In genomic region chr13:102143848-102144247, GRCm38 (mm10) we compare ENCODE assay signal across 25 mouse cellular contexts.
DNase-seq lines count a peak whose midpoint lies in the region; ATAC-seq and TF ChIP-seq lines count a peak whose summit lies in the region.
"Had no signal": no experiment of that assay in that cellular context is flagged by ENCODE, and none has a peak within 500 bp of the region (broad histone marks: within the 10 kb centered on the region; RNA-seq: fewer than 3 reads in every experiment).

No protein-coding gene starts in this region.

- no peak overlapping the region for H3K4me2 ChIP-seq in hindbrain, embryonic 14.5 days (replicated peaks)
- H3K4me2 ChIP-seq: embryonic facial prominence, embryonic 12.5 days; forebrain, embryonic 15.5 days; heart, embryonic 12.5 days; hindbrain, embryonic 13.5 days; intestine, embryonic 15.5 days; neural tube, embryonic 15.5 days had no signal

- H3K9ac ChIP-seq in hindbrain, embryonic 14.5 days = no peak overlapping the region
- H3K9ac ChIP-seq: embryonic facial prominence, embryonic 12.5 days; forebrain, embryonic 15.5 days; heart, embryonic 12.5 days; hindbrain, embryonic 13.5 days; intestine, embryonic 15.5 days; neural tube, embryonic 15.5 days had no signal

- H3K9me3 ChIP-seq in hindbrain, embryonic 14.5 days (ENCODE audit: control insufficient read depth, low read length) = no peaks in the 10 kb centered on the region
- H3K9me3 ChIP-seq: embryonic facial prominence, embryonic 12.5 days; forebrain, embryonic 15.5 days; heart, embryonic 12.5 days; hindbrain, embryonic 13.5 days; intestine, embryonic 15.5 days; neural tube, embryonic 15.5 days had no signal

- no peaks in the 10 kb centered on the region for H3K36me3 ChIP-seq in hindbrain, embryonic 14.5 days (replicated peaks; ENCODE audit: control insufficient read depth, insufficient read depth)
- H3K36me3 ChIP-seq: embryonic facial prominence, embryonic 12.5 days; forebrain, embryonic 15.5 days; heart, embryonic 12.5 days; hindbrain, embryonic 13.5 days; intestine, embryonic 15.5 days; neural tube, embryonic 15.5 days had no signal

- peak; percentile 84 for ATAC-seq in inflammation-experienced regulatory T-cells, adult 6 months
- no peak for ATAC-seq in hindbrain, embryonic 14.5 days (ENCODE audit: low FRiP score)
- ATAC-seq: forebrain, embryonic 15.5 days; intestine, embryonic 15.5 days had no signal

- no peak overlapping the region for H3K4me3 ChIP-seq in lung, adult 2 months (replicated peaks; ENCODE audit: extremely low read depth, low read depth, low read length)
- no peak overlapping the region for H3K4me3 ChIP-seq in hindbrain, embryonic 14.5 days (replicated peaks; ENCODE audit: low read length)
- H3K4me3 ChIP-seq: embryonic facial prominence, embryonic 12.5 days; erythroblast, embryonic 14.5 days; forebrain, embryonic 15.5 days; heart, embryonic 12.5 days; hindbrain, embryonic 13.5 days; intestine, embryonic 15.5 days; layer of hippocampus, adult 2 months; neural tube, embryonic 15.5 days had no signal

- WGBS in lung, adult 2 months = 45% methylated on average over 2 of the region's 2 CpGs
- 76% methylated on average over 2 of the region's 2 CpGs for WGBS in hindbrain, embryonic 14.5 days

- H3K27me3 ChIP-seq in hindbrain, embryonic 14.5 days (ENCODE audit: control insufficient read depth, insufficient read depth, low read length) = no peaks in the 10 kb centered on the region
- H3K27me3 ChIP-seq: embryonic facial prominence, embryonic 12.5 days; forebrain, embryonic 15.5 days; heart, embryonic 12.5 days; hindbrain, embryonic 13.5 days; intestine, embryonic 15.5 days; neural tube, embryonic 15.5 days had no signal

- DNase-seq in lung, postnatal 36 days = peak; percentile 26
- no peak for DNase-seq in lung, adult 2 months
- DNase-seq in CD4-positive helper T cell, adult 2 months (ENCODE audit: low read depth, low spot score) = peak; percentile 7
- DNase-seq in adipocyte (ENCODE audit: low spot score) = peak; percentile 52
- DNase-seq in hindbrain, embryonic 14.5 days (ENCODE audit: low spot score) = no peak
- DNase-seq in cerebellum, adult 9-10 months = no peak
- DNase-seq in urinary bladder, adult 18-20 months (ENCODE audit: low spot score in 2 of 2) = no peak
- DNase-seq: adrenal gland, adult 2 months; cerebellum, adult 11-12 months; cerebellum, postnatal 14 days; heart, adult 18-20 months; heart, postnatal 10 days; kidney, adult 8-10 months; kidney, postnatal 14 days; lung, postnatal 4 days had no signal

- no peak overlapping the region for H3K27ac ChIP-seq in hindbrain, embryonic 14.5 days
- H3K27ac ChIP-seq: embryonic facial prominence, embryonic 12.5 days; forebrain, embryonic 15.5 days; hindbrain, embryonic 13.5 days; intestine, embryonic 15.5 days; layer of hippocampus, adult 2 months; neural tube, embryonic 15.5 days; stomach, postnatal 0 days had no signal

- TF ChIP-seq CTCF in lung, adult 2 months (IDR thresholded peaks at IDR 0.05; ENCODE audit: insufficient read depth, low read length) = no peak

- TF ChIP-seq POLR2A in lung, adult 2 months (IDR thresholded peaks at IDR 0.05; ENCODE audit: borderline replicate concordance, extremely low read depth, low read depth, low read length) = no peak

- H3K4me1 ChIP-seq in lung, adult 2 months (ENCODE audit: control insufficient read depth, insufficient read depth, low read length) = peaks cover 4% of the 10 kb centered on the region; the same call in 1 of the 2 replicates
- H3K4me1 ChIP-seq in hindbrain, embryonic 14.5 days (replicated peaks; ENCODE audit: control insufficient read depth, insufficient read depth, low read length) = no peaks in the 10 kb centered on the region
- H3K4me1 ChIP-seq: embryonic facial prominence, embryonic 12.5 days; forebrain, embryonic 15.5 days; heart, embryonic 12.5 days; hindbrain, embryonic 13.5 days; intestine, embryonic 15.5 days; neural tube, embryonic 15.5 days had no signal

Comparison
In these comparisons a context has a peak if more than half of its experiments do, and no peak if none do; other contexts are left out.
1. DNase-seq: peak in lung, postnatal 36 days (single experiment), CD4-positive helper T cell, adult 2 months (single experiment) and adipocyte (single experiment); none in lung, adult 2 months (single experiment), hindbrain, embryonic 14.5 days (single experiment), cerebellum, adult 9-10 months (single experiment) and urinary bladder, adult 18-20 months (0 of 2).